Mouse (Mus musculus): ENCODE measurements around the gene Lmntd1. TPM values are rescaled to one million over a fixed set of nuclear protein-coding genes. Genes with fewer than 3 reads are reported as not detected.

Gene Lmntd1
- total RNA-seq, 2 experiments from 2014 or later: not detected

DNA sequence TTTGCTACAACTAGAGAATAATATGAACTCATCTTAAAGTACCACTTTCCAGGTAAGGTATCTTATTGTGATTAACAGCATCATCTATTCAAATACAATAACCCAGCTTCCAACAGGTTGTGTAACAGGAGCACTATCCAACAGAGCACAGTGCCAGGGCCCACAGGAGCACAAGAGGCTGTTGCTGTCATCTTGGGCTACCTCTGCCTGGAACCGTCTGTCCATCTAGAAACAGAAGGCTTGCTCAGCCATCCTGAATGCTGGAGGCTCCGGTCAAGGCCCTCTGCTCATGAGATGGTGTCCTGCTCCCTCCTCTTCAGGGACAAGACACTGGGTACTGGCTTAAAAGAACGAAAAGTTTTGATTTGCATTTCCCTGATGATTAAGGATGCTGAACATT, 46.3 kb downstream of the Lmntd1 start:
- ATAC-seq (replicated peaks; ENCODE audit: poor library complexity, severe bottlenecking): no peak

DNA sequence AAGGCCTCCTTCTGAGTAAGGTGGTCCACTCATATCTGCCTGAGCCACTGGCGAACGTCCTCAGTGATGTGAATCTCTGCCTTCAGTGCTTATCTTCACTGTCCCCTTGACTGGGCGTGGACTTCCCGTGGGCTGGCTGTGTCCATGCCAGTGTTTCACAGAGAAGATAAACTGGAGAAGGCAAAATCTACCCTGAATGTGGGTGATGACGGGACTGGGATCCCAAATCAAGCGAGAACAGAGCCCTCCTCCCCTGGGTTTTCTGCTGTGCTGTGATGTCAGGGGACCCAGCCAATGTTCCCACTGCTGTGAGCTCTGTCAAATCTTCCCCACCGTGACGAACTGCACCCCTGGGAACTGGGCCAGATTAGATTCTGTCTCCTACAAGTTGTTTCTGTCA, 46.8 kb downstream of the Lmntd1 start:
- ATAC-seq (replicated peaks; ENCODE audit: poor library complexity, severe bottlenecking): no peak

DNA sequence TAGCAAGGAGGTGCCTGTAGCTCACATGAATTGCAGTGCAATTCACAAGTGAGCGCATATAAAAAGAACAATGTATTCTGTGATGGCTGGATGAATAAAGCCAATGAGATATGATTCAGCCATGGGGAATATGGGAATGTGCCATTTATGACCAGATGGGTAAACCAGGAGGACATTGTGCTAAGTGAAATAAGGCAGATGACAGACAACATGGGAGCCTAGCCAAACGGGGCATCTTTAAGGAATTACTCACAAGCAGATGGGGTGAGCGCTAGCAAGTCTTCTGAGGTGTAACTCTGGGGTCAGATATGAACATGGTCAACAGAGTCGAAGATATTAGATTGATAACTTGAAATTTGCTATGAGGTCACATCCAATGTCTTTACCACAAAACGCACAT, 48.5 kb downstream of the Lmntd1 start:
- no peak for ATAC-seq (replicated peaks; ENCODE audit: poor library complexity, severe bottlenecking)

DNA sequence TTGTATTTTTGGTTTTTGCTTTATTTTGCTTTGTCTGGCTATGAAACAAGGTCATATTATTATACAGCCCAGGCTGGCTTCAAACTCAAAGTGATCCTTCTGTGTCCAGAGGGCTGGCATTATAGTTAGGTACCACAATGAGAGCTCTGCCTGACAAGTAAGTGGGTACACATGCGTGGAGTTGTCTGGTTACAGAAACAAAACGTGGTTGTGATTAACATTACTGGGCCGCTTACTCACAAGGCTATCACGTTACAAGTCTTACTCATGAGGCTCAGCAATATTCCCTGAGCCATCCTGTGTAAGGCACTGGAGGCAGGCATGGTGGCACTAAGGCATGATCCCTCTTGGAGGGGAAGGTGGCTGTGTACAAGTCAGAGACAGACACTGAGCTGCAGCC, 49.4 kb downstream of the Lmntd1 start:
- ATAC-seq (replicated peaks; ENCODE audit: poor library complexity, severe bottlenecking): no peak

DNA sequence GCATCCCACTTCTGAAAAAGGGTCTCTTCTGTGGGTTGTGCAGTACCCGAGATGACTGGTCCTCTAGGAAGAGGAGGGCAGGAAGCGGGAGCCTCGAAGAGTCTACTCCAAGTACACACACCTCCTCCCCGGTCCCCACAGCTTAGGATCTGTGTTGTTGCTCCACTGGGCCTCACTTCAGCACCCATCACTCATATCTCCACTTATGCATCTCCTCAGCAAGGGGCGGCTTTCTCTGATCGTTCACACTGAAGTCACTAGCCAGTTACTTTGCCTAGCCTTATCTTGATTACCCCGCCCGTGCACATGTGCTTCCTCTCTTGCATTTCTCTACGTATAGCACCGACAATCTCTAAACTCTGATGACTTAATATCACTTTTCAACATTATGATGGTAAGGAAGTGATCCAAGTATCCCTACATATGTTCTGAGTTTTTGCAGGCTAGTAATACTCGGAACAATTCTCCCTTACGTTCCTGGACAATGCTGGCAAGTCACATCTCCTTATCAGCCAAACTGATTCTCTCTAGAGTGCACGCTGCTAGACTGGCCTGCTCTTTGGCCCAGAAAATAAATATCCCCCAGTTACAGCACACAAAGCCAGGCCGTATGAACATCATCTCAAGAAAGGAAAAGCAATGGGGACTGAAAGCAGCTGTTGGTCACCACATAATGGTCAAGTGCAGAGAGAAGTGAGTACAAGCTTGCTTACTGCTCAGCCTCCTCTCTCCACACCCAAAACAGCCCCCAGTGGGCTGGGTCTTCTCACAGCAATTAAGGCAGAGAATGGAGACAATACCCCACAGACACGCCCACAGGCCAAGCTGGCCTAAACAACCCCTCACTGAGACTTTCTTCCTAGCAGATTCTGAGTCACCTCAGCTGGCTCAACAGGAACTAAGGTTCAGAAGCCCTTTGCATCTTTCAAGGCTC, 56.8 kb downstream of the Lmntd1 start:
- no peak for ATAC-seq (replicated peaks; ENCODE audit: poor library complexity, severe bottlenecking)

DNA sequence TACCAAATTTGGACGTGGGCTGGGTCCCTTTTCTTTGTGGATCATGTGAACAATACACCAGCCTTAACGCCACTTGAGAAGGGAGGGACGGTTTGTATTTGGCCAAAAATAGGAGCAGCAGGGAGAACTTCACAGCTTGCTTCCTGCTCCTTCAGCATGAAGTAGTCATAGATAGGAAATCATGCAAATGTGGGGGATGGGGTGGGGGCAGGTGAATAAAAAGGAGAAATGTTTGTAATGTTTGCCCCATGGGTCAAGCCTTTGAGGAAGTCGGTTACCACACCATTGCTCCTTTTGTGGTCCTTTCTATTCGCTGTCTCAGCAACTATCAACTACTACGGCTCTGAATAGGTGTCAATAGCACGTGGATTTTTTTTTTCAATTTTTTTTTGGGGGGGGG, 60.9 kb downstream of the Lmntd1 start:
- peak; percentile 93 for ATAC-seq (replicated peaks; ENCODE audit: poor library complexity, severe bottlenecking)

DNA sequence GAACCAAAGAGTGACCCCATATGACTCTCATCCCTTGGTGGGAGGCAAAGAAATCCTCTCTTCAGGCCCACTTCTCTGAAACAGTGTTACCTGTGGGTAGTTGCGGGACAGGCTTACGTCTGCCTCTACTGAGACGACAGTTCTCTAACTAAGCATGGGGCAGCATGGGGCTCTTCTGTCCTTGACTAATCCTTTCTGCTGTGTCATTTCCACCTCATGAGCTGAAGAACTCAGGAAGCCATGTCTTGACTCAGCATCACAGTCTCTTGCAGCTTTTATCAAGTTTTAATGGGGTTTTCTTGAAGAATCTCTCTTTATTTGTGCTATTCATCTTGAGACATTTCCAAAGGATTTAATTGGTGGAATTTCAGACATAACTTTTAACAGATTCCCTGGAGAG, 61.3 kb downstream of the Lmntd1 start:
- peak; percentile 71 for ATAC-seq (replicated peaks; ENCODE audit: poor library complexity, severe bottlenecking)

DNA sequence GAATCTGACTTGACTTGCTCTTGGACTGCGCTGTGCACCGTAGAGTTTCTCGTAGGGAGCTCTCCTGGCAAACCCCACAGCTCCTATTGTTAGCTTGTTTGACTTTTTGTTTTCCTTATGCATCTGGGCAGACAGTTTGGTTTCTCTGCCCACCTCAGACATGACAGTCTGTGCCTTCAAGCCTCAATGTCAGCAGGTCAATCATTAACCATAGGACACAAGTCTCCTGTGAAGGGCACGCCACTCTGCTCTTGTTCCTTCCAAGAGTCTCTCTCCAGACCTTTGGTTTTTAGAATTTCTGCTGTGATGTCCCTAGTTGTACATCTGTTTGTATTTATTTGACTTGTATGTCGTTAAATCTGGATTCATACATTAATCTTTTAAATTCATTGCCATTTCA, 63.1 kb downstream of the Lmntd1 start:
- ATAC-seq (replicated peaks; ENCODE audit: poor library complexity, severe bottlenecking): no peak

DNA sequence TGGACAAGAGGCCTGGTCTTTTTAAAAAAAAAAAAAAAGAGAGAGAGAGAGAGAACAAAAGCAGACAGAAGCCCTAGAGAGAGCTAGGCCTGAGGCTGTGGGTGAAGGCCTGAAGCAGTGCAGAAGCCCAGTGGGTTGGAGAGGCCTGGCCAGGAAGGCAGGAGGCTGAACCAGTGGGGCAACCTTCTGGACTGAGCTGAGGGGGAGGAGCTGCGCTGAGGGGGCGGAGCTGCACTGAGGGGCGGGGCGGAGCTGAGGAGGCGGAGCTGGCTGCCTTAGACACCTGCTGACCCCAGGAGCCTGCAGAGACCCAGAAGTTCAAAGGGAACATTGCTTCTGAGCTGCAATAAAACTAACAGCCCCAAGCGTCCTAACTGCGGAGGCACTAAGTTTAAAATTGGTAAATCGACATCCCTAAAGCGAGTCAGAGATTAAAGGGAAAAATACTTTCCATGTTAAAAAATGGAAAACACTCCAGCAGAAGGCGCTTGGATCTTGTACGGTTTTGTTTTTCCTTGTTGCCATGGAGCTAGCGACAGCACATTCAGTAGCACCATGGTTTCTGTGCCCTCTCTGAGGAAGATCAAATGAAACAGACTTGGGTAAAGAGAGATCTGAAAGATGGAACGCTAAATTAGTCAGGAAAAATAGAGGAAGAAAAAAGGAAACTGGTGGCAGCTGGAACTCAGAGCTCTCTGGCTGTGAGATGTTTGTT, 68.0 kb downstream of the Lmntd1 start:
- no peak for ATAC-seq (replicated peaks; ENCODE audit: poor library complexity, severe bottlenecking)

DNA sequence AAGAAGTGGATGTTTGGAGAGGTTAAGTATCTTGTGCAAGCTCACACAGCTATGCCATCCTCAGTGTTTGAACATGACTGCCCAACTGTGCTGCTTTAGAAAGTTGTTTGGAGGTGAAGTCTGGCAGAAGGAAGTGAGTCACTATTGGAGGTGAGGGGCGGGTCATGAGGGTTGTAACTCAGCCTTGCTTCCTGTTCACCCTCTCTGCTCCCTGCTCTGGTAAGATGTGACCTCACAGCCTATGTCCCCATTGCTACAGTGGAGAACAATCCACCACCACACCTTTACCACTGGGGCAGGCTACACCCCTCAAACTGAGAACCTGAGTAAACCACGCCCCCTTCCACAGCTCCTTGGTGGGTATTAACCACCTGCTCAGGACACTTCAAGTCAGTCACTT, 69.3 kb downstream of the Lmntd1 start:
- peak; percentile 56; the same call in 1 of the 2 replicates for ATAC-seq (replicated peaks; ENCODE audit: poor library complexity, severe bottlenecking)

DNA sequence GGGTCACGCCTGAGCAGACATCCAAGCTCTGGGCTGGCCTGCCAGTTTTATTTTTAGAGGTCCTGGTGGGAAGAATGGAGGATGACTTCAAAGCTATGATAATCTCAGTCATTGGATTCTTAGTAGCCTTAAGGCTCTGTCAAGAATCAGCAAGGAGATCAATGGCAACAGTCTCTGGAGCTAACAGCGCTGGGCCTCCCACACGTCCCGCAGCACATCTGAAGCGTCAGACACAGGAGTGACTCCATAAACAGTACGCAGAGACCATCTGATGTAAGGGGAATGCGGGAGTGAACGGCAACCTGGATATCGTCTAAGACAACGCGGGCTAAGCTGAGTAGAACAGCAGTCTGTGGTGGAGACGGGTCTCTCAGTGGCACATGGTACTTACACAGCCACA, 69.8 kb downstream of the Lmntd1 start:
- no peak for ATAC-seq (replicated peaks; ENCODE audit: poor library complexity, severe bottlenecking)

DNA sequence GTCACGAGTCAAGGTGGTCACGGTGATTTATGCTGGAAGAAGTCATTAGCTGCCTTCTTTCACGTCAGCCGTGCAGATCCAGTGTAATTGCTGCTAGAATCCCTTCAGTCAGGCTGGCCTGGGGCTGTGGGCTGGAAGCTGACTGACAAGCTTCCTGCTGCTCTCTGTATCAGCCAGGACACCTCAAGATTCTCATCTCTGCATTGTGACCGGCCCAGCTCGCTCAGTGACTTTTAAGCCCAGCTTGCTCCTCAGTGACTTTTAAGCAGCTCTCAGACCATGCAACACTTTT, 74.6 kb downstream of the Lmntd1 start:
- ATAC-seq (replicated peaks; ENCODE audit: poor library complexity, severe bottlenecking): no peak

DNA sequence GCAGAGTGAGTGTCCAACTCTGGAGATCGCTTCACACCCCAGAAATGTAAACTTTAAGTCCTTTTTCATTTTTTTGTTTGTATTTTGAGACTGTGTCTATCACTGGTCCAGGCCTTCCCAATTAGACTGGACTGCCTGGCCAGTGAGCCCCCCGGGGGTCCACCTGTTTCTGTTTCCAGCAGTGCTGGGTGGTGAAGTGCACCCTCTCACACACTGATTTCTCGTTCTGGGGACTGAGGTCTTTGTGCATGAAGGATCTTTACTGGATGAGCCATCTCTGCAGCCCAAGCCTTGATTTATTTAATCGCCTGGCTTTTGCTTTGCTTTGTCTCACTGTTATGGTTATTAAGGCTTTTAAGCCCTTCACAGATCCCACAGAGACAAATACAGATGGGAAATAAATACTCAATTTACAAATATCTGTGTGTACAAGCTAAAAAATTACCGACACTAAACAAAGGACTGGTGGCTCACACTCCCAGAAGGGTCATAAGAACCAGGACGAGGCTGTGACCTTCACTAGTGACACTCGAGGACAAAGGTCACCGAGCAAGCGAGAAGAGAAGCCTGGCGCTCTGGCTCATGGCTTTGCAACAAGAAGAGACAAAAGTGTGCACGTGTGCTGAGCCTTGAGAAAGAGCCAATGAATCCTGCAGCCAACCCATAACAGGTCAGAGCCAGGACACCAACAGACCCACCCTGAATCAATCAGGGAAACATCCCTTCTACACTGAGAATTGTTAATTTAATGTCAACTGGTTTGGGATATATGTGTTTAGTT, 75.1 kb downstream of the Lmntd1 start:
- no peak for ATAC-seq (replicated peaks; ENCODE audit: poor library complexity, severe bottlenecking)

DNA sequence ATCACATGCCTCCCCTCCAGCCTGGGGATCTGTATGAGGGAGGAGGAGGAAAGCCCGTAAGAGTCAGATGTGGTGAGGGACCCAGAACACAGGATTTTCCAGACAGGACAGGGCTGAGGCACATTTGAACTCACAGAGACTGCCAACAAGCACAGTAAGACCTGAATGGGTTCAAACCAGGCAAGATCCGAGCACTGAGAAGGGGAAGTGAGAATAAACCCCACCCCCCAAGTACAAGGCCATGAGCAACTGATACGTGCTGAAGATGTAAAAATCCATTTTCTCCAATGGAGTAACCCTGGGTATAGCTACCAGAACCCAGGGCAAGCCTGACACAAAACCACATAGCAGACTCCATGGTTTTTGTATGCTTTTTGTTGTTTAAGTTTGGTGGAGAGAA, 83.7 kb downstream of the Lmntd1 start:
- peak; percentile 93 for ATAC-seq (replicated peaks; ENCODE audit: poor library complexity, severe bottlenecking)

DNA sequence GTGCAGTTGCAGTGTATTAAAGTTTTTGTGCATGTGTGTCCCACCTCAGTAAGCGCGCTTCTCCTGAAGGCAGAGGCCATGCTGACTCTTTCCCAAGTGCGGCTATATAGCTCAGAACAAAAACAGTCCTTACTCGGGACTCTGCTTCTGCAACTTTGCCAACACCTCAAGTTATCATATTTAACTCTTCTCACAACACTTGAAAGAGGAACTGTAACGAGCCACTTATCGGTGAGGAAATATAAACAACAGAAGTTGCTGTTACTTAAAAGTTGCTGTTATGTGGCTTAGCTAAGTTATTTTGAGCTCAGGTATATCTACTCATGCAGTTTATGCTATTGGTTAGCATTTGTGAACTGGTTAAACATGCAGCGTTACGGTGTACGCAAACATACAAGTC, 90.8 kb downstream of the Lmntd1 start:
- ATAC-seq (replicated peaks; ENCODE audit: poor library complexity, severe bottlenecking): no peak

DNA sequence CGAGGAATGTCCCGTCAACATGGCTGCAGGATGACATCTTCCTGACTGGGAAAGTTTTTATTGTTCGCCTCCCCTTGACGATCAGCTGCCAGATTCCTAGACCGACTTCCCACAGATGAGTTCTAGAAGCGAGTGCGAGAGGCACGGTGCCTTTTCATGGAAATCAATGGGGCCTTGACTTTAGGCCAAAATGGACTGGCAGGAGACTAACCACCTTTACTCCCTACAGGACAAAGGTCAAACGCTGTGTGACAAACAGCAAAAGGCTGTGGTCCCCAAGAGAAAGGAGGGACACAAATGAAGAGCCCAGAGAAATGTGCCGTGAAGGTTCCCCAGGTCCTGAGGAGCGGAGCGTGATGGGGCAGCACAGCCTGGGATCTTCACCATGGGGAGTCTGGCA, 91.5 kb downstream of the Lmntd1 start:
- no peak for ATAC-seq (replicated peaks; ENCODE audit: poor library complexity, severe bottlenecking)

DNA sequence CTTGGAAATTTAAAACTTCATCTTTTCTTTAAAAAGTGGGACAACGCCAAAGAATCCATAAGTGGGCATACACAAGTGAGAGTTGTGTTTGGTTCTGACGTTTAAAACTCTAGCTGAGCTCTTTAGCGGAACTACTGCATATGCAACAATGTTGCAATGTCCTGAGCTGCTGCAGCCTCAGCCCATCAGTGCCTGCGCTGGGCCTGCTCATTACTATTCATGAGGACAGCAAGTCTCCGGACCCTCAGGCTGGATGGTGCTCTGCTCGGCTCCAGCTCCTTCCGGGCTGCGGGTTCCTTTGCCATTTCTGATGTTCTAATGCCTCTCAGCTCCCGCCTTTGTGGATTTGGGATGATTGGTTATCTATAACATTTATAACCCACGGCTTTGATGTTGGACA, 97.1 kb downstream of the Lmntd1 start:
- ATAC-seq (replicated peaks; ENCODE audit: poor library complexity, severe bottlenecking): peak; percentile 97

DNA sequence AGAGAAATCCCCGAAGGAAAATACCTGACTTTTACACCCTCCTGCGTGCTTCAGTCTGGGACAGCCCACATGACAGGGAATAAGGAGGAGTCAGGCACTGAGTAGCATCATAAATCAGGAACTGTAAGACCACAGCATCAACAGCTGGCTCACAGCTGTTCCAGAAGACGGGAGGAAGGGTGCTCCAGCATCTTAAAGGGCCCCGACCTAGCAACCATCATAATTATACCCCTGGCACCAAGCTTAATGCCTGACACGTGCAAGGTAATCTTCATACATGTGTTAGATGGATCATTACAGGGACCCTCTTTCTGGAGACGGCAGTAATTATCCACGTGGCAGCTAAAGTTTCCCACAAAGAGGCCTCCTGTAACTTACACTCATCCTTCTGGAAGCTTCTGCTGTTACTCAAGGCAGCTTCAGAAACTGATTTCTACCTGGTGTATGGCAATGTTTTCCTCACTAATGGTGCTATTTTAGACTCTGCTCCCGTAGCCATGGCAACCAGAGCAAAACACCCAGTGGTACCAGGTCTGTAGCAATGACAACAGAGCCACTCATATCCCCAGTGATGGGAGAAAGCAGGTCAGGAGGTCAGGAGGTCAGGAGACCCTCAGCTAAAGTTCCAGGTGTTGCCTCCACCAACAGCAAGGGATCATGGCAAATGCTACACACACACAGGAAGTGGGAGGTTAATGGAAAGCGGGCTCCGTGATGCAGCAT, 98.1 kb downstream of the Lmntd1 start:
- ATAC-seq (replicated peaks; ENCODE audit: poor library complexity, severe bottlenecking): no peak

DNA sequence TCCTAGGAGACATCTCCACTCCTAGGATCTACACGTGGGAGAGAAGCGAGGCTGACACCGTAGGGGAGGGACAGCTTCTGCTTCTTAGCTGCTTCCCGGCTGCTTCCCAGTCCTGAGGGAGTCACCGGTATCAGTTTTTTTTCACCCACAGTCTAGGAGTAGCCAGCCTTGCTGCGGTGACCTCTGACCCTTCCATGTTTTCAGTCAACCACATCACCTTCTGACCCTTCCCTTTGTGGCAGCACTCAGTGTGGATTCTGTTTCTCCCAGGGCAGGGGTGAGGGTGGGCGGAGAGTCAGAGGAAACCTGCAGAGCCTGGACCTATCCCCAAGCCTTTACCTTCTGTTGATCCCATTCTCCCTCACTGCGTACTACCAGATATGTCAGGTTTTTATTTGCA, 102.9 kb downstream of the Lmntd1 start:
- no peak for ATAC-seq (replicated peaks; ENCODE audit: poor library complexity, severe bottlenecking)

DNA sequence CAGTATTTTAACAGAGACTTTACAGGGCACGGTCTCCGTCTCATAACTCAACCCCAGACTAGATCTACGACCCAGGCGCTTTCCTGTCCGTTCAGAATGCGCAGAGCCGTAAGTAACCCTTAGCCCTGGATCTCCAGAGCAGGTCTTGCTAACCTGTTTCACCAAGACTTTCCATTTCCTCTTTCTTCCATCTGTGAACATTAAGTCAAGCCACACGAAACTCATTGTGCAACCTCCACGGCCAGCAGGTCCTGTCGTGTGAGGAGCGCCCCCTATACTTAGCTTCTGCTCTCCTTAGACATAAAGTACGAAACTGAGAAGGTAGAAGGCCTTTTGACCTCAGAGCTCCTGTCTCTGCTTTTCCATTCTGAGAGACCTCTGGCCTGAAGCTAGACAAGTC, 105.3 kb downstream of the Lmntd1 start:
- peak; percentile 99 for ATAC-seq (replicated peaks; ENCODE audit: poor library complexity, severe bottlenecking)

DNA sequence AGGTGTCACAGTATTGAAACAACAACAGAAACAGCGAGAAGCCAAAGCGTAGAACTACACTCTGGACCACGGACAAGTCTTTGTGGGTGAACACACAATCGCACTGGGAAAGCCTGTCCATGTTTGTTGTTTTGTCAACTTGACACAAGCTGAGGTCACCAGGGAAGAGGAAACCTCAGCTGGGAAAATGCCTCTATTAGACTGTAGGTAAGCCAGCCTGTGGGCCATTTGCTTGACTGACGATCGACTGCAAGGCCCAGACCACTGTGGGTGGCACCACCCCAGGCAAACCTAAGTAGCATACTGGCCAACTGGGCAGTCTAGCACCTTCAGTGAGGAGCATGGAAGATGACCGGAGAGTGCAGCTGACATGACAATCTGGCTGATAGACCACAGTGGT, 112.4 kb downstream of the Lmntd1 start:
- ATAC-seq (replicated peaks; ENCODE audit: poor library complexity, severe bottlenecking): no peak
